Mouse (Mus musculus): Measurements from ENCODE around the gene Pabpc4. TPM values are rescaled to one million over a fixed set of nuclear protein-coding genes. Genes with fewer than 3 reads are reported as not detected.
"Not testable (repeated sequence)": the region's sequence is repeated elsewhere in the genome, so short reads cannot be mapped to it uniquely, and the experiment has no call there.

Pabpc4 gene
- polyA plus RNA-seq, 1 experiment from 2014 or later = 51.3 TPM

GRCm38 (mm10) chr4:123306999-123307398 is 44.8 kb downstream of the Pabpc4 start:
- Histone ChIP-seq H3K27ac (no peak overlapping the region), H3K4me1 (replicated peaks) (peaks cover 21% of the 10 kb centered on the region), H3K4me2 (no peak overlapping the region), H3K9me3 (replicated peaks) (no peaks in the 10 kb centered on the region), H3K27me3 (no peaks in the 10 kb centered on the region), H3K9ac (no peak overlapping the region), H3K4me3 (no peak overlapping the region), H3K36me3 (peaks cover 27% of the 10 kb centered on the region)
- WGBS = 89% methylated on average over 10 of the region's 10 CpGs
- no peak for ATAC-seq (replicated peaks; ENCODE audit: insufficient number of reproducible peaks, insufficient read depth, low FRiP score, low read depth)

DNA sequence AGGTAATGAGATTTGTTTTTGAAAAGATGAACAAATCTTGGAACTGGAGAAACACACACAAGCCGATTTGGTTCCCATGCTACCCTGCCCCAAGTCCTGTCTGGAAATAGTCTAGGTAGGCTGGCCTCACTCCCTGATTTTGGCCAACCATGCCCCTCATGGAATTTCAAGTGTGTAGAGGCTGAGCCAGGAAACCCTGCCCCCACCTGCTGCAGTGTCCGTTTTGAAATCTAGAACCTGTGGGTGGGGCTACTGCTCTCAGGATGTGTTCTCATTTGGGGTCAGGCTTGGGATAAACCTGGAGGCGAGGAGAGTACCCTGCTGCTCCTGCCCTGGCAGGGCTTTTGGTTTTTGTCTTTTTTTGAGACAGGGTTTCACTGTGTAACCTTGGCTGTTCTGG is 46.1 kb downstream of the Pabpc4 start:
- H3K4me2 ChIP-seq = no peak overlapping the region
- H3K4me1 ChIP-seq (replicated peaks) = peaks cover 25% of the 10 kb centered on the region
- H3K27me3 ChIP-seq = no peaks in the 10 kb centered on the region
- peak overlapping the region; percentile 50; the same call in 1 of the 2 replicates for H3K27ac ChIP-seq
- H3K9ac ChIP-seq = no peak overlapping the region
- 29% methylated on average over 3 of the region's 3 CpGs for WGBS
- 0 out of 2 replicates have a peak, but pooled peaks have one; percentile 40 for ATAC-seq (replicated peaks; ENCODE audit: insufficient number of reproducible peaks, insufficient read depth, low FRiP score, low read depth)
- no peak overlapping the region for H3K4me3 ChIP-seq
- no peaks in the 10 kb centered on the region for H3K9me3 ChIP-seq (replicated peaks)
- H3K36me3 ChIP-seq = peaks cover 15% of the 10 kb centered on the region

GRCm38 (mm10) chr4:123311845-123312244 is 49.7 kb downstream of the Pabpc4 start:
- WGBS = 91% methylated on average over 7 of the region's 7 CpGs

DNA sequence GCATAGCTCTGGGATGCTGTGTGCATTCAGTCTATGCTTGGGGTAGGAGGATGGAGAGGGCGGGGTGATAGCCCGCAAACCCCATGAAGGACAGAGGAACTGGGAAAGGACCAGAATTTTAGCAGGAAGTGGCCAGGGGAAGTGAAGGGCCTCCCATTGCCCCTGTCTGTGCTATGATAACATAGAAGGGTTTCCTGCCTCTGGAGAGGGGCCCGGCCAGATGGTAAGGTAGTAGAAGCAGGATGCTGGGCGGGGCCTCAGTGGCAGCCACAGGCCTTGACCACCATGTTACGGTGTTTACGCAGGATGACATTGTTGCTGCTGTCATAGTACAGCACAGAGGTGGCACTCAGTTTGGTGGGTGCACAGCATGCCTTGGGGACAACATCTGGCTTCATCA is 50.9 kb downstream of the Pabpc4 start:
- H3K27me3 ChIP-seq = no peaks in the 10 kb centered on the region
- H3K9ac ChIP-seq = no peak overlapping the region
- ATAC-seq (replicated peaks; ENCODE audit: insufficient number of reproducible peaks, insufficient read depth, low FRiP score, low read depth) = no peak
- H3K36me3 ChIP-seq = no peaks in the 10 kb centered on the region
- H3K4me2 ChIP-seq = no peak overlapping the region
- H3K4me3 ChIP-seq = no peak overlapping the region
- 83% methylated on average over 6 of the region's 6 CpGs for WGBS
- H3K4me1 ChIP-seq (replicated peaks) = peaks cover 17% of the 10 kb centered on the region
- H3K27ac ChIP-seq = no peak overlapping the region
- no peaks in the 10 kb centered on the region for H3K9me3 ChIP-seq (replicated peaks)

More at GRCm38 (mm10) chr4:123311845-123312244, 49.7 kb downstream of the Pabpc4 start:
- Histone ChIP-seq H3K4me1 (replicated peaks) (peaks cover 21% of the 10 kb centered on the region), H3K36me3 (no peaks in the 10 kb centered on the region), H3K9me3 (replicated peaks) (no peaks in the 10 kb centered on the region), H3K9ac (no peak overlapping the region), H3K4me2 (no peak overlapping the region), H3K27ac (no peak overlapping the region), H3K27me3 (no peaks in the 10 kb centered on the region), H3K4me3 (no peak overlapping the region)
- no peak for ATAC-seq (replicated peaks; ENCODE audit: insufficient number of reproducible peaks, insufficient read depth, low FRiP score, low read depth)

GRCm38 (mm10) chr4:123314497-123314896 is 52.3 kb downstream of the Pabpc4 start:
- H3K9me3 ChIP-seq (replicated peaks) = no peaks in the 10 kb centered on the region
- WGBS = 81% methylated on average over 3 of the region's 3 CpGs
- H3K27me3 ChIP-seq = no peaks in the 10 kb centered on the region
- 0 out of 2 replicates have a peak, but pooled peaks cover 5% of the 10 kb centered on the region for H3K4me1 ChIP-seq (replicated peaks)
- no peak for ATAC-seq (replicated peaks; ENCODE audit: insufficient number of reproducible peaks, insufficient read depth, low FRiP score, low read depth)
- no peak overlapping the region for H3K4me2 ChIP-seq
- H3K36me3 ChIP-seq = no peaks in the 10 kb centered on the region
- no peak overlapping the region for H3K27ac ChIP-seq
- no peak overlapping the region for H3K9ac ChIP-seq
- H3K4me3 ChIP-seq = no peak overlapping the region

DNA sequence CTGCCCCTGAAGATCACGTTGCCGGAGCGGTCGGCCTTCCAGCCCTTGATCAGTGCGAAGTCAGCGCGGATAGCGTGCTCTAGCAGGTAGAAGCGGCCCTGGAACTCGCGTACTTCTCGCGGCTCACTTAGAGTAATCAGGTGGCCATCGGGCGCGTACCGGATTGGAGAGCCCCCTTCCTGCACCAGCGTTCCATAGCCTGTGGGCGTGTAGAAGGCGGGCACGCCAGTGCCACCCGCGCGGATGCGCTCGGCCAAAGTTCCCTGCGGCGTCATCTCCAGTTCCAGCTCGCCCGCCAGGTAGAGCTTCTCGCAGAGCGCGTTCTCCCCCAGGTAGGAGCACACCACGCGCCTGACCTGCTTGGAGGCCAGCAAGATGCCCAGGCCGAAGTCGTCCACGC is 60.8 kb downstream of the Pabpc4 start:
- ATAC-seq (replicated peaks; ENCODE audit: insufficient number of reproducible peaks, insufficient read depth, low FRiP score, low read depth); H3K36me3 ChIP-seq; H3K27ac ChIP-seq; H3K9ac ChIP-seq; H3K9me3 ChIP-seq (replicated peaks): not testable (repeated sequence)
- Histone ChIP-seq H3K4me1 (replicated peaks) (peaks cover 11% of the 10 kb centered on the region), H3K27me3 (peaks cover 21% of the 10 kb centered on the region), H3K4me2 (peak overlapping the region; percentile 56), H3K4me3 (peak overlapping the region; percentile 32)
- 10% methylated on average over 23 of the region's 38 CpGs for WGBS

DNA sequence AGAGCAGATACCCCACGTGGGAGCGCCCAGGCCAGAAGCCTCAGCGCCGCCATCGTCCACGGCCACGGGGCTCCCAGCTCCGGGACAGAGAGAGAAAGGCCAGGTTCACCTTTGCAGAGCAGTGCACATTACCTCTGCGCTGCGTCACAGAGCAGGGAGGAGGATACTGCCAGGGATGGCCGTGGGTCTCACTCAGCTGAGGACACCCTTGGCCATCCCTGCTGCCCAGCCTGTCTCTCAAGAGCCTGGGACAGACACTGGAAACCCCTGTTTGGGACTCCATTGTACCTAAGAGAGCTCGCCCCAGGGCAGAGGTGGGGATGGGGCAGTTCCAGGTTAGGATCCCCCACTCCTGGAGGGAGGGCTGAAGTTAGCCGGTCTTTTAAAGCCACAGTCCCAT is 61.4 kb downstream of the Pabpc4 start, which contains the start of gene Oxct2a:
Gene Oxct2a (minus strand): TSS at position 101 of the 400 bp plus-strand sequence.
- Histone ChIP-seq H3K36me3 (no peaks in the 10 kb centered on the region), H3K9me3 (replicated peaks) (no peaks in the 10 kb centered on the region), H3K4me1 (replicated peaks) (peaks cover 11% of the 10 kb centered on the region), H3K27me3 (peaks cover 21% of the 10 kb centered on the region), H3K4me3 (peak within 1 kb of the TSS; percentile 32), H3K9ac (no peak within 1 kb of the TSS), H3K4me2 (peak within 1 kb of the TSS; percentile 56), H3K27ac (no peak within 1 kb of the TSS)
- no peak for ATAC-seq (replicated peaks; ENCODE audit: insufficient number of reproducible peaks, insufficient read depth, low FRiP score, low read depth)
- 18% methylated on average over 13 of the region's 13 CpGs for WGBS

DNA sequence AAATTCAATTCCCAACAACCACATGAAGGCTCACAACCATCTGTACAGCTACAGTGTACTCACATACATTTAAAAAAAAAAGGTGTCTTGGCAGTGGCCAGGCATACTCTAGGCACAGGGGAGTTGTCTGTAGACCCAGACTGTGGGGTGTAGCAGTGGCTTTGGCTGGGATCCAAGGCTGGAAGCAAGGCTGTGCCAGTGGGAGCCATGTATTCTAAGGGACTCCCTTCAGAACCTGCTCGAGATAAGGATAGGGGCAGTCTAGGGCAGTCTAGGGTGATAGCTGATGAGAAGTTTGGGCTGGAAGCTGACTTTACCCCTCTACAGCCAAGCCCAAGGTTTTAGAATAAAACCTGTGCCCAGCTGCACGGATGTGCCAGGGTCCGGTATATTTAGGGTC is 63.9 kb downstream of the Pabpc4 start:
- no peak for ATAC-seq (replicated peaks; ENCODE audit: insufficient number of reproducible peaks, insufficient read depth, low FRiP score, low read depth)
- 61% methylated on average over 3 of the region's 3 CpGs for WGBS
- no peak overlapping the region for H3K4me3 ChIP-seq
- H3K4me2 ChIP-seq = no peak overlapping the region
- H3K4me1 ChIP-seq (replicated peaks) = peaks cover 11% of the 10 kb centered on the region
- H3K27ac ChIP-seq = no peak overlapping the region
- no peaks in the 10 kb centered on the region for H3K9me3 ChIP-seq (replicated peaks)
- H3K9ac ChIP-seq = no peak overlapping the region
- no peaks in the 10 kb centered on the region for H3K36me3 ChIP-seq
- peaks cover 21% of the 10 kb centered on the region for H3K27me3 ChIP-seq

- Histone ChIP-seq H3K27me3 (peaks cover 14% of the 10 kb centered on the region), H3K4me3 (no peak overlapping the region), H3K4me2 (no peak overlapping the region), H3K36me3 (no peaks in the 10 kb centered on the region), H3K27ac (no peak overlapping the region), H3K9ac (no peak overlapping the region), H3K9me3 (replicated peaks) (no peaks in the 10 kb centered on the region), H3K4me1 (replicated peaks) (peaks cover 11% of the 10 kb centered on the region)
- ATAC-seq (replicated peaks; ENCODE audit: insufficient number of reproducible peaks, insufficient read depth, low FRiP score, low read depth) = no peak
- WGBS = 52% methylated on average over 3 of the region's 3 CpGs
These were observed 65.5 kb downstream of the Pabpc4 start for GRCm38 (mm10) chr4:123327630-123328029.

DNA sequence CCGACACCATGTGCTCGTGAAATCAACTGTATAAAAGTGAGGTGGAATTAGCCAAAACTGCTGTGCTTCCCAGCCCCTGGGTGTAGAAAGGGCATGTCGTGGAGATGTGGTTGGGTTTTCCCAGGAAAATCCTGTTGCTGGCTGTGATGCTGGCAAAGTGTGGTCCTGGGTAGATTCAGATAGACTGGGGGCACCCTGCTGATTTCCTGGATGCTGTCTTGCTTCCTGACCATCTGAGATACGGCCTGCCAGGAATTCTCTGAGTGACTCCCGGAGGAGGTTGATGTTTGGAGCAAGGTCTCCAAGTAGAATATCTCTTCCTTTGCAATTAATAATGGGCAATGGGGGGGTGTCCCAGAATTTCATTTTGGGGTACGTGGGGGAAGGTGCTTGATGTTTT is 66.8 kb downstream of the Pabpc4 start:
- Histone ChIP-seq H3K9me3 (replicated peaks) (no peaks in the 10 kb centered on the region), H3K27ac (no peak overlapping the region), H3K36me3 (no peaks in the 10 kb centered on the region), H3K4me1 (replicated peaks) (peaks cover 5% of the 10 kb centered on the region), H3K4me3 (no peak overlapping the region), H3K9ac (no peak overlapping the region), H3K4me2 (no peak overlapping the region), H3K27me3 (peaks cover 3% of the 10 kb centered on the region; the same call in 1 of the 2 replicates)
- WGBS = 64% methylated on average over 6 of the region's 6 CpGs
- ATAC-seq (replicated peaks; ENCODE audit: insufficient number of reproducible peaks, insufficient read depth, low FRiP score, low read depth) = no peak

DNA sequence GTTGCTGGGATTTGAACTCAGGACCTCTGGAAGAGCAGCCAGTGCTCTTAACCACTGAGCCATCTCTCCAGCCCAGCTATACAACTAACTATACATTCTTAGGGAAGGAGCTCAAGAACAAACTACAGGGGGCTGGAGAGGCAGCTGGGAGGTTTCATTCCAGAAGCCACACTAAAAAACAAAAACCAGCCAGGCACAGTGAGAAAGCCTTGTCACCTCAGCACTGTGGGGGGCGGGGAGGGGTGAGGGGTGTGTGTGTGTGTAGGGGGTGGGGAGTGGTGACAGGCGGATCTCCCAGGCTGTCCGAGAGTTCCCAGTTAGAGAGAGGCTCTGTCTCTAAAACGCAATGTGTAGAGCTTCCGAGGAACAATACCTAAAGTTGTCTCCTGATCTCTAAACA is 69.2 kb downstream of the Pabpc4 start:
- H3K36me3 ChIP-seq = no peaks in the 10 kb centered on the region
- WGBS = 58% methylated on average over 5 of the region's 5 CpGs
- peaks cover under 1% of the 10 kb centered on the region; the same call in 1 of the 2 replicates for H3K4me1 ChIP-seq (replicated peaks)
- no peak overlapping the region for H3K4me2 ChIP-seq
- H3K9ac ChIP-seq = no peak overlapping the region
- no peak overlapping the region for H3K27ac ChIP-seq
- no peaks in the 10 kb centered on the region for H3K27me3 ChIP-seq
- H3K4me3 ChIP-seq = no peak overlapping the region
- no peaks in the 10 kb centered on the region for H3K9me3 ChIP-seq (replicated peaks)
- ATAC-seq (replicated peaks; ENCODE audit: insufficient number of reproducible peaks, insufficient read depth, low FRiP score, low read depth) = no peak

DNA sequence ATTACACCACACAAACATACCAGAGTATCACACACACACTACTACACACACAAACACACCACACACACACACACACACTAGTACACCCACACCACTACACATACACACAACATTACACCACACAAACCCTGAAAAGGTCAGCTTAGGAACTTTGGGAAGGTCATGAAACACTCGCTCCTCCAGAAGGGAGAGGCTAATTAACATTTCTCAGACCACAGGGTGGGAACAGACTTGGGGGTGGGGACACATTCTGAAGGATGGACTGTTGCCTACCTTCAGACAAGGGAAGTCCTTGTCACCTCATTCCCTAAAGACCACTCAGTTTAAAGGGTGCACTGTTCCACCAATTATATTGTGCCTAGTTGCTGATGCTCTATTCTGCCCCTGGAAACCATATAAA is 69.8 kb downstream of the Pabpc4 start:
- whole genome bisulfite sequencing = 79% methylated on average over 1 of the region's 1 CpGs
- H3K9ac ChIP-seq; H3K4me2 ChIP-seq; H3K4me1 ChIP-seq (replicated peaks); H3K4me3 ChIP-seq; ATAC-seq (replicated peaks; ENCODE audit: insufficient number of reproducible peaks, insufficient read depth, low FRiP score, low read depth); H3K27me3 ChIP-seq; H3K27ac ChIP-seq; H3K9me3 ChIP-seq (replicated peaks); H3K36me3 ChIP-seq: not testable (repeated sequence)
